Mouse (Mus musculus): ENCODE data around the gene Il17rc. TPM values are rescaled to one million over a fixed set of nuclear protein-coding genes. Genes with fewer than 3 reads are reported as not detected.

The Il17rc gene
- polyA plus RNA-seq, 1 experiment from 2014 or later: 1.6 TPM

DNA sequence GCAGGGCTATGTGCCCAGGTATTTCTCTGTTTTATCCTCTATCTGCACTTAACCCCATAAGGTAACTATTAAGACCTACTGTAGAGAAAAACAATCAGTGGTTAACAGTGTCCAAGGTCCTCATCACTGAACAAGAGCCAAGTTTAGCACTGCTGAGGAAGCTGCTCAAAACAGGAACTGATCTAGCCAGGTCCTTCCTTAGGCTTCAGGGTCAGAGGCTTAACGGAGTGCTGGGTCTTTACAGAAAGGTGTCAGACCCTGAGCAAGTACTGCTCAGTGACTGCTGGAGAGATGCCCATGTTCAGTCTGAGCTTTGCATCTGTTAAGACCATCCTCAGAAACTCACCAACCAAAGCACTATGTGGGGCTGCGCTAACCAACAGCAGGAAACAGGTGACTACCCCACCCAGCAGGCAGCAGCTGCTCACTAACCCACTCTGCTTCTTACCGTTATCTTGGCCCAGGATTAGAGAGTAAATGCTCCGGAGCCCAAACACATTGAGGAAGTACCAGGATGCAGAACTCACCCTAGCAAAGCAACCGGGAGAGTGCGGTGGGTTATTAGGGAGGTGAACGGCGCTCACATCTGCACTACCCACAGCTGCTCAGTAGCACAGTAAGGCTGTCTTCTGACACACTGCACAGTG lies 46.3 kb downstream of the Il17rc start:
- H3K36me3 ChIP-seq (ENCODE audit: control insufficient read depth, insufficient read depth, low read length): peaks cover 57% of the 10 kb centered on the region
- H3K27ac ChIP-seq (ENCODE audit: low read depth, low read length): no peak overlapping the region
- no peak for ATAC-seq (ENCODE audit: low read depth)
- H3K9ac ChIP-seq (replicated peaks; ENCODE audit: low read depth, low read length): no peak overlapping the region
- H3K27me3 ChIP-seq (ENCODE audit: control insufficient read depth, insufficient read depth, low read length): no peaks in the 10 kb centered on the region
- no peaks in the 10 kb centered on the region for H3K4me1 ChIP-seq (ENCODE audit: control insufficient read depth, insufficient read depth, low read length)
- WGBS: 94% methylated on average over 8 of the region's 8 CpGs
- H3K4me3 ChIP-seq (ENCODE audit: low read depth, low read length): no peak overlapping the region
- H3K4me2 ChIP-seq (ENCODE audit: low read depth, low read length): no peak overlapping the region
- no peaks in the 10 kb centered on the region for H3K9me3 ChIP-seq (ENCODE audit: control insufficient read depth, low read length)

DNA sequence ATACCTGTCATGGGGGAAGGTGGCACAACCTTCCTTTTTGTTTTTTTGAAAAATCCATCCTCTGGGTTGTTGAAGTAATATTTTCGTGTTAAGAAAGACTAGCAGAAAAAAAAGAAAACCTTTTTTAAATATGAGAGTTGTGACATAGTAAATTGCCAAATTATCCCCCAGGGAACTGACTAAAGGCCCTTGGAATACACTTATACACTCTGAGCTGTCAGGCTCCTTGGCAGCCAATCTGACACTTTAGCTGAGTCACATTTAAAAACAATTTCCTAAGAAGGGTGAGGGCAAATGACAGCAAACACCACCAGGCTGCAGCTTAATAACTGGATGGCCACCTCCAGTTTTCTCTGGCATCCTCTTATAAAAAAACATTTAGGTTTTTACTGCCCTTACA lies 51.1 kb downstream of the Il17rc start:
- no peak overlapping the region for H3K9ac ChIP-seq (replicated peaks; ENCODE audit: low read depth, low read length)
- no peaks in the 10 kb centered on the region for H3K9me3 ChIP-seq (ENCODE audit: control insufficient read depth, low read length)
- ATAC-seq (ENCODE audit: low read depth): no peak
- peaks cover 40% of the 10 kb centered on the region for H3K36me3 ChIP-seq (ENCODE audit: control insufficient read depth, insufficient read depth, low read length)
- no peaks in the 10 kb centered on the region for H3K4me1 ChIP-seq (ENCODE audit: control insufficient read depth, insufficient read depth, low read length)
- no peak overlapping the region for H3K4me3 ChIP-seq (ENCODE audit: low read depth, low read length)
- 91% methylated on average over 1 of the region's 1 CpGs for whole genome bisulfite sequencing
- no peak overlapping the region for H3K27ac ChIP-seq (ENCODE audit: low read depth, low read length)
- H3K27me3 ChIP-seq (ENCODE audit: control insufficient read depth, insufficient read depth, low read length): no peaks in the 10 kb centered on the region
- no peak overlapping the region for H3K4me2 ChIP-seq (ENCODE audit: low read depth, low read length)

DNA sequence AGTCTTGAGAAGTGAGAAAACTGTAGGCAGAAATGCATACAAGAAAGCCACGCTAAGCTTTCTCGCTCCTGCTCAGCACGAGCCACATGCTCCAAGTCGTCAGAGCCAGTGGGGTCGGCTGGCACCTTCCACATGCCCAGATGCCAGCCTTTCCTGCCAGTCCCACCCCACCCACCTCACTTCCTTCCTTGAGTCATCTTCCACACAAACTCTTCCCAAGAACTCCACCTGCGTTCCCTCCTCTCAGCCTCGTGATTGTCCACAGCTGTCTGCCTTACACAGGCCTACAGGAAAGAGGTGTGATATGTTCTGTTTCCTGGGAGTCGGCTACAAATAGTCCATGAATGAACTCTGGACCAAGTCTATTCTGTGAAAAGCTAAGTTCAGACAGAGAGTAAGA lies 52.2 kb downstream of the Il17rc start:
- Histone ChIP-seq H3K27ac (ENCODE audit: low read depth, low read length) (no peak overlapping the region), H3K9ac (replicated peaks; ENCODE audit: low read depth, low read length) (no peak overlapping the region), H3K36me3 (ENCODE audit: control insufficient read depth, insufficient read depth, low read length) (peaks cover 30% of the 10 kb centered on the region), H3K4me2 (ENCODE audit: low read depth, low read length) (no peak overlapping the region), H3K4me3 (ENCODE audit: low read depth, low read length) (no peak overlapping the region), H3K27me3 (ENCODE audit: control insufficient read depth, insufficient read depth, low read length) (no peaks in the 10 kb centered on the region), H3K4me1 (ENCODE audit: control insufficient read depth, insufficient read depth, low read length) (no peaks in the 10 kb centered on the region), H3K9me3 (ENCODE audit: control insufficient read depth, low read length) (no peaks in the 10 kb centered on the region)
- ATAC-seq (ENCODE audit: low read depth): no peak
- 95% methylated on average over 8 of the region's 8 CpGs for WGBS

DNA sequence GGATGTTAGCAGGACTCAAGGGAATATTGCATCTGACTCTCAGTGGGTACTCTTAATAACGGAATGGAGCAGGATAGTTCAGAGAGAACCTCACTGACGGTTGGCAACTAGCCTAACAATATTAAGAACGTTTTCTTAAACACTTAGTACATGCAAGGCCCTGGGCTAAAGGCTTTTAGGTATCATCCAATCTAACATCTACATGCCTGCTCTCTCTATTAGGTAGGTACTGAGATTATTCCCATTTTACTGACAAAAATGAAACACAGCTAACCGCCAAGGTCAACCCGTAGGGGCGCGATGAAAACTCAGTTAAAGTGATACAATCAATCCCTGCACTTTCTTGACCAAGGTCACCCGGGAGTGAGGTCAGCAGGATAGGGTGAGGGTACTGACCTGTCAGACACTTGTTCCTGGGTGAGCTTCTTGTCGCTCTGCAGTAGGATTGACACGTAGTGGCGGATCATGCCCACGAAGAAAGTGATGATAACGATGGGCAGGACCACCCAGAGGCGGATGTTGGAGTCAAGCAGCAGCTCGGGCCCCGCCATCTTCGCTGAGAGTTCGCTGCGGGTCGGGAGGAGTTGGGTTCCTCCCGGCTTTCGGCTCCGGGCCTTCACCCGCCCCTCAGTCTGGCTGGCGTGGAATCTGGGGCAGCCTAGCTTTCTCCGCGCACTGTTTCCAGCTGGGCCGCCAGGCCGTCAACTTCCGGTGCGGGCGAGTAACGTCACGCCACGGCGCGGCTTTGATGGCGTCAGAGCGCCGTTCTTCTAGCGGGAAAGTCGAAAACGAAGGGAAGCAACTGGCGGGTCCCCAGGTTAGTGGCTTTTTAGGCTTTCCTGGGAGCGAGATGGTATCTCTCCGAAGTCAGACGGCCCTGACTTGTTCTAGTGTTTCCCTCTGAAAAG lies 60.0 kb downstream of the Il17rc start, which contains the start of the genes Emc3 and Fancd2:
TSS of gene Emc3 (minus strand) at position 721 of the 908 bp plus-strand sequence.
TSS of gene Fancd2 (plus strand) at position 751 of the 908 bp plus-strand sequence.
- peak within 1 kb of the TSS; percentile 56 for H3K9ac ChIP-seq (replicated peaks; ENCODE audit: low read depth, low read length)
- WGBS: 1% methylated on average over 47 of the region's 47 CpGs
- H3K36me3 ChIP-seq (ENCODE audit: control insufficient read depth, insufficient read depth, low read length): no peaks in the 10 kb centered on the region
- H3K9me3 ChIP-seq (ENCODE audit: control insufficient read depth, low read length): no peaks in the 10 kb centered on the region
- no peaks in the 10 kb centered on the region for H3K27me3 ChIP-seq (ENCODE audit: control insufficient read depth, insufficient read depth, low read length)
- peak within 1 kb of the TSS; percentile 90 for H3K4me3 ChIP-seq (ENCODE audit: low read depth, low read length)
- H3K27ac ChIP-seq (ENCODE audit: low read depth, low read length): peak within 1 kb of the TSS; percentile 78
- H3K4me1 ChIP-seq (ENCODE audit: control insufficient read depth, insufficient read depth, low read length): peaks cover 14% of the 10 kb centered on the region
- peak; percentile 95 for ATAC-seq (ENCODE audit: low read depth)
- H3K4me2 ChIP-seq (ENCODE audit: low read depth, low read length): peak within 1 kb of the TSS; percentile 80

DNA sequence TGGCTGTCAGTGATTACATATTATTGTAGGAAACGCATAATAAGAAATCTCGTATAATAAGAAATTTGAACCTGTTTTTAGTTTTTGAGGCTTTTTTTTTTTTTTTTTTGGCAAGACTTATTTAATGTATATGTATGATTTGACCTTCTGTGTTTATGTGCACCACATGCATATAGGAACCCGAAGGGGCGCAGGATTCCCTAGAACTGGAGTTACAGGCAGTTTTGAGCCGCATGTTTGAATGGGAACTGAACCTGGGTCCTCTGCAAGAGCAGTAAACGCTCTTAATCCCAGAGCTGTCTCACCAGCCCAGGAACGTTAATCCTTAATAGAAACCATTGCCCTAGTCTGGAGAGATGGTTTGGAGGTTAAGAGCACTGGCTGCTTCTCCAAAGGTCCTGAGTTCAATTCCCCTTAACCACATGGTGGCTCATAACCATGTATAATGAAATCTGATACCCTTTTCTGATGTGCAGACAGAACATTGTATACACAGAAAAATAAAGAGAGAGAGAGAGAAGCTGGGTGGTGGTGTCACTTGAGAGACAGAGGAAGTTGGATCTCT lies 60.7 kb downstream of the Il17rc start:
- Histone ChIP-seq H3K4me3 (ENCODE audit: low read depth, low read length) (peak overlapping the region; percentile 90), H3K27me3 (ENCODE audit: control insufficient read depth, insufficient read depth, low read length) (no peaks in the 10 kb centered on the region), H3K27ac (ENCODE audit: low read depth, low read length) (no peak overlapping the region), H3K4me1 (ENCODE audit: control insufficient read depth, insufficient read depth, low read length) (peaks cover 14% of the 10 kb centered on the region), H3K9me3 (ENCODE audit: control insufficient read depth, low read length) (no peaks in the 10 kb centered on the region), H3K9ac (replicated peaks; ENCODE audit: low read depth, low read length) (no peak overlapping the region), H3K36me3 (ENCODE audit: control insufficient read depth, insufficient read depth, low read length) (no peaks in the 10 kb centered on the region), H3K4me2 (ENCODE audit: low read depth, low read length) (peak overlapping the region; percentile 80)
- 7% methylated on average over 7 of the region's 7 CpGs for WGBS
- no peak for ATAC-seq (ENCODE audit: low read depth)

Small RNA genes lying within 50 kb of the gene (microRNA-seq; reads per million reads assigned to microRNA genes)
- gene Gm23365: not detected
- gene Gm24387: not detected

Other genes with a start within 250 kb of the Il17rc start
- 30.6 and 38.3 TPM in 2 replicates for gene Mtmr14, start 233.6 kb upstream of the Il17rc start, polyA plus RNA-seq (2014; fragmentation: Nextera tagmentation; extraction: Ambion mirVana)
- gene Cpne9, start 189.1 kb upstream of the Il17rc start, polyA plus RNA-seq (2014; fragmentation: Nextera tagmentation; extraction: Ambion mirVana): 1.1 and 2.6 TPM in 2 replicates
- 14.3 and 17.8 TPM in 2 replicates for gene Brpf1, start 164.3 kb upstream of the Il17rc start, polyA plus RNA-seq (2014; fragmentation: Nextera tagmentation; extraction: Ambion mirVana)
- gene Ogg1, start 144.5 kb upstream of the Il17rc start, polyA plus RNA-seq (2014; fragmentation: Nextera tagmentation; extraction: Ambion mirVana): 7.6 and 8.9 TPM in 2 replicates
- gene Camk1, start 127.4 kb upstream of the Il17rc start, polyA plus RNA-seq (2014; fragmentation: Nextera tagmentation; extraction: Ambion mirVana): 93.6 and 110 TPM in 2 replicates
- 66.3 and 78.5 TPM in 2 replicates for gene Tada3, start 93.5 kb upstream of the Il17rc start, polyA plus RNA-seq (2014; fragmentation: Nextera tagmentation; extraction: Ambion mirVana)
- gene Arpc4, start 93.3 kb upstream of the Il17rc start, polyA plus RNA-seq (2014; fragmentation: Nextera tagmentation; extraction: Ambion mirVana): 238 and 253 TPM in 2 replicates
- 8.9 and 9.1 TPM in 2 replicates for gene Ttll3, start 82.2 kb upstream of the Il17rc start, polyA plus RNA-seq (2014; fragmentation: Nextera tagmentation; extraction: Ambion mirVana)
- 19.7 and 23.6 TPM in 2 replicates for gene Rpusd3, start 52.1 kb upstream of the Il17rc start, polyA plus RNA-seq (2014; fragmentation: Nextera tagmentation; extraction: Ambion mirVana)
- gene Cidec, start 35.7 kb upstream of the Il17rc start, polyA plus RNA-seq (2014; fragmentation: Nextera tagmentation; extraction: Ambion mirVana): not detected in 2 replicates
- gene Jagn1, start 28.9 kb upstream of the Il17rc start, polyA plus RNA-seq (2014; fragmentation: Nextera tagmentation; extraction: Ambion mirVana): 91.1 and 96.4 TPM in 2 replicates
- 0.21 and 0.28 TPM in 2 replicates for gene Il17re, start 12.9 kb upstream of the Il17rc start, polyA plus RNA-seq (2014; fragmentation: Nextera tagmentation; extraction: Ambion mirVana)
- gene Creld1, start 11.9 kb downstream of the Il17rc start, polyA plus RNA-seq (2014; fragmentation: Nextera tagmentation; extraction: Ambion mirVana): 66.4 and 72.4 TPM in 2 replicates
- 8.4 and 9.1 TPM in 2 replicates for gene Prrt3, start 30.5 kb downstream of the Il17rc start, polyA plus RNA-seq (2014; fragmentation: Nextera tagmentation; extraction: Ambion mirVana)
- gene Emc3, start 60.2 kb downstream of the Il17rc start, polyA plus RNA-seq (2014; fragmentation: Nextera tagmentation; extraction: Ambion mirVana): 111 and 116 TPM in 2 replicates
- 1.2 and 1.5 TPM in 2 replicates for gene Fancd2, start 60.3 kb downstream of the Il17rc start, polyA plus RNA-seq (2014; fragmentation: Nextera tagmentation; extraction: Ambion mirVana)
- gene Fancd2os, start 129.3 kb downstream of the Il17rc start, polyA plus RNA-seq (2014; fragmentation: Nextera tagmentation; extraction: Ambion mirVana): not detected in 2 replicates
- 260 and 276 TPM in 2 replicates for gene Brk1, start 133.3 kb downstream of the Il17rc start, polyA plus RNA-seq (2014; fragmentation: Nextera tagmentation; extraction: Ambion mirVana)
- gene Vhl, start 152.5 kb downstream of the Il17rc start, polyA plus RNA-seq (2014; fragmentation: Nextera tagmentation; extraction: Ambion mirVana): 83.1 and 84.7 TPM in 2 replicates
- gene Irak2, start 167.0 kb downstream of the Il17rc start, polyA plus RNA-seq (2014; fragmentation: Nextera tagmentation; extraction: Ambion mirVana): 1.5 and 2.5 TPM in 2 replicates
- gene Tatdn2, start 225.6 kb downstream of the Il17rc start, polyA plus RNA-seq (2014; fragmentation: Nextera tagmentation; extraction: Ambion mirVana): 1.5 and 2.0 TPM in 2 replicates
- gene Ghrl, start 248.5 kb downstream of the Il17rc start, polyA plus RNA-seq (2014; fragmentation: Nextera tagmentation; extraction: Ambion mirVana): 0.57 and 1.5 TPM in 2 replicates